19 mouse cellular contexts compared by ENCODE assay signal in the genomic region with DNA sequence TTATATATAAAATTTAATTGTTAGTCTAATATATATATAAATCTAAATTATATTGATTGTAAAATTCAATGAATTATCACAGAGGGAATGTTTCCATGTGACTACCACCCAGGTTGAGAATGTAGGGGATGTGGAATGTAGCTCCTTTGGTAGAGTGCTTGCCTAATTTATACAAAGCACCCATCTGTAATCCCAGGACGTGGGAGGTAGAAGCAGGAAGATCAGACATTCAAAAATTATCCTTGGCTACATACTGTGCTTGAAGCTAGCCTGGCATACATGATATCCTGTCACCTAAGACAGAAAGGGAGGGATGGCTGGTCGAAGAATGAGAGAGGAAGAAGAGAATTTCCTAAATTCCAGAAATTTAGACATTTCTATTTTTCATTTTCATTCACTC.
"Had no signal": no experiment of that assay in that cellular context is flagged by ENCODE, and none has a peak within 500 bp of the region (broad histone marks: within the 10 kb centered on the region; RNA-seq: fewer than 3 reads in every experiment).

No protein-coding gene starts in this region.

- H3K4me3 ChIP-seq: kidney, embryonic 15.5 days; limb, embryonic 10.5 days; limb, embryonic 13.5 days; liver, embryonic 12.5 days; liver, embryonic 15.5 days; lung, embryonic 15.5 days; stomach, embryonic 15.5 days had no signal

- H3K27ac ChIP-seq: kidney, embryonic 15.5 days; limb, embryonic 10.5 days; limb, embryonic 13.5 days; liver, embryonic 12.5 days; liver, embryonic 15.5 days; lung, embryonic 15.5 days; stomach, embryonic 15.5 days had no signal

- H3K4me1 ChIP-seq: limb, embryonic 10.5 days; limb, embryonic 13.5 days had no signal

- H3K27me3 ChIP-seq: kidney, embryonic 15.5 days; limb, embryonic 13.5 days; liver, embryonic 12.5 days; liver, embryonic 15.5 days; lung, embryonic 15.5 days; stomach, embryonic 15.5 days had no signal

- DNase-seq: kidney, adult 8-10 months; kidney, postnatal 10 days; kidney, postnatal 36 days; liver; lung, adult 18-20 months; lung, postnatal 10 days; lung, postnatal 4 days; midbrain, embryonic 14.5 days; right cerebral cortex, postnatal 25 days; spleen, adult 18-20 months; thymus, adult 18-20 months; thymus, postnatal 36 days had no signal

- H3K9me3 ChIP-seq: kidney, embryonic 15.5 days; limb, embryonic 10.5 days; limb, embryonic 13.5 days; liver, embryonic 12.5 days; liver, embryonic 15.5 days; lung, embryonic 15.5 days; stomach, embryonic 15.5 days had no signal
